Mouse (Mus musculus) layer of hippocampus, adult 8-10 months (tissue): Measurements from ENCODE around the gene Pgam1. TPM values are rescaled to one million over a fixed set of nuclear protein-coding genes. Genes with fewer than 3 reads are reported as not detected.
"Not testable (repeated sequence)": the region's sequence is repeated elsewhere in the genome, so short reads cannot be mapped to it uniquely, and the experiment has no call there.

Experiments
- DNase-seq, 2 experiments: peaks; one replicate each; pipeline ENCODE4 v3.0.0; 2022; ENCODE audit warnings: low spot score in 2 of 2
- total RNA-seq, 4 experiments: library from RNA; stranded (reverse); gene quantifications; 2 replicates each; pipeline ENCODE4 v1.2.4; 2022

Pgam1 gene
- total RNA-seq, 4 experiments from 2014 or later = 520 to 573 (median 534) TPM

GRCm38 (mm10) chr19:41910396-41910795 is 1.3 kb upstream of the Pgam1 start:
- DNase-seq = no peak

- DNase-seq = peak; percentile 37 to 45
Measured at GRCm38 (mm10) chr19:41912121-41913080, 678 bp downstream of the Pgam1 start.

- no peak for DNase-seq
Measured at GRCm38 (mm10) chr19:41913774-41914591, 2.3 kb downstream of the Pgam1 start.

GRCm38 (mm10) chr19:41914592-41914882 is 2.8 kb downstream of the Pgam1 start:
- DNase-seq = not testable (repeated sequence)

GRCm38 (mm10) chr19:41915294-41915693 is 3.6 kb downstream of the Pgam1 start:
- no peak for DNase-seq

GRCm38 (mm10) chr19:41916853-41917252 is 5.1 kb downstream of the Pgam1 start:
- no peak for DNase-seq

GRCm38 (mm10) chr19:41919471-41919870 is 7.7 kb downstream of the Pgam1 start:
- DNase-seq = no peak

- DNase-seq = no peak
Measured at GRCm38 (mm10) chr19:41920412-41921067, 8.8 kb downstream of the Pgam1 start.

- DNase-seq = peak in 1 of 2 experiments; percentile 15
Measured at GRCm38 (mm10) chr19:41932686-41933085, 21.0 kb downstream of the Pgam1 start.

- DNase-seq = peak; percentile 99
Measured at GRCm38 (mm10) chr19:41933179-41934086, 21.7 kb downstream of the Pgam1 start, which contains the start of the genes Exosc1 and Zdhhc16. Gene Exosc1, minus strand, starts transcription at chr19:41933423. Gene Zdhhc16, plus strand, starts transcription at chr19:41933480.

- no peak for DNase-seq
Measured at GRCm38 (mm10) chr19:41934124-41934523, 22.4 kb downstream of the Pgam1 start.

- no peak for DNase-seq
Measured at GRCm38 (mm10) chr19:41935921-41936320, 24.2 kb downstream of the Pgam1 start.

GRCm38 (mm10) chr19:41938539-41938938 is 26.8 kb downstream of the Pgam1 start:
- DNase-seq = no peak

GRCm38 (mm10) chr19:41943841-41944240 is 32.1 kb downstream of the Pgam1 start:
- DNase-seq = no peak

- no peak for DNase-seq
Measured at GRCm38 (mm10) chr19:41952287-41952686, 40.6 kb downstream of the Pgam1 start.

GRCm38 (mm10) chr19:41953574-41953973 is 41.9 kb downstream of the Pgam1 start:
- peak; percentile 34 to 55 for DNase-seq
